Comparison of ENCODE assay signal across 8 mouse cellular contexts in the genomic region with DNA sequence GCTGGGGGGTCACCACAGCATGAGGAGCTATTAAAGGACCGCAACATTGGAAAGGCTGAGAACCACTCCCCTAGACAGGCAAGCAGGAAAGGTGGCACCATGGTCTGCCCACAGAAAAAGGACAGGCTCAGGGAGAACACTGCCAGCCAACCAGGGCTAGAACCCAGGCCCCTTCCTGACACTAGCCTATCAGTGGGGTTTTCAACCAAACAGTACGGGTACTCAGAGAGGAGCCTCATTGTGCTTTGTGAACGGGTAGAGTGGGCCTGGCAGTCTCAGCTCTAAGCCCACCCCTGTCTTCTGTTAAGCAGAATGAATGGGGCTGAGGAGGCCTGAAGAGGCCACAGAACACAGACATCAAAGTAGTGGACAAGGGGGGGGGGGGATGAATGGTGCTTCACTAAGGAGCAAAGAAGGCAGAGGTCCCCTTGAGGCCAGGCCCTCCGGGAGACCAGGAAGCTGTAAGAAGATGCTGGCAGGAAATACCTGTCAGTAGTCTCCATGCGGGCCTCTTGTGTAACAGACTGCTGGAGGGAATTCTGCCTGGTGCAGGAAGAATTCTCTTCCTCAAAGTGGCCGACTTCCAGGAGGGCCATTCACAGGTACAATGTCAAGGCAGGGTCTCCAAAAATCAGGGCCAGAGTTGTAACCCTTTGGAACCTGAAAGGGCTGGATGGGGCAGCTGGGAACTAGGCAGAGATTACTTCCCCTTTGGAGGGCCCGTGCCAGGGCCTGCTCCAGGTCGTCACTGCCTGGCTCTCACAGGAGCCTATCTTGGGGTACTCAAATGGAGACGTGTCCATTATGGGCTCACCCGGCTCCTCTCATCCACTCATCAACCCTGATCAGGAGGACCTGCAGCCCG. TPM values are rescaled to one million over a fixed set of nuclear protein-coding genes. Genes with fewer than 3 reads are reported as not detected.
DNase-seq lines count a peak whose midpoint lies in the region; ATAC-seq and TF ChIP-seq lines count a peak whose summit lies in the region.

A gene (plus strand): TSS at position 512 of the 865 bp plus-strand sequence.

- H3K9ac ChIP-seq in lung, embryonic 14.5 days, result peak within 1 kb of the TSS; percentile 81
- H3K9ac ChIP-seq in liver, embryonic 14.5 days (replicated peaks), result peak within 1 kb of the TSS; percentile 75
- peak within 1 kb of the TSS; percentile 95 for H3K9ac ChIP-seq in stomach, embryonic 16.5 days (ENCODE audit: low read length)

- TF ChIP-seq EP300 in liver, embryonic 14.5 days (IDR thresholded peaks at IDR 0.05; ENCODE audit: low read depth), result no peak

- H3K4me2 ChIP-seq in lung, embryonic 14.5 days, result peak within 1 kb of the TSS; percentile 73
- peak within 1 kb of the TSS; percentile 84 for H3K4me2 ChIP-seq in liver, embryonic 14.5 days (ENCODE audit: low read depth)
- H3K4me2 ChIP-seq in stomach, embryonic 16.5 days (ENCODE audit: low read depth, low read length), result peak within 1 kb of the TSS; percentile 66

- peak within 1 kb of the TSS; percentile 78 for H3K4me3 ChIP-seq in lung, embryonic 14.5 days (ENCODE audit: low read depth, low read length)
- peak within 1 kb of the TSS; percentile 91 for H3K4me3 ChIP-seq in bone marrow, adult 2 months (replicated peaks; ENCODE audit: control insufficient read depth, low read depth, low read length)
- H3K4me3 ChIP-seq in liver, embryonic 14.5 days (ENCODE audit: insufficient read depth in 1 of 2, low read depth in 2 of 2, low read length in 2 of 2), result peak within 1 kb of the TSS; percentile 68 to 82
- H3K4me3 ChIP-seq in stomach, embryonic 16.5 days (replicated peaks; ENCODE audit: low read length), result peak within 1 kb of the TSS; percentile 84

- peaks cover 7% of the 10 kb centered on the region; the same call in 1 of the 2 replicates for H3K36me3 ChIP-seq in lung, embryonic 14.5 days (ENCODE audit: insufficient read depth)
- H3K36me3 ChIP-seq in liver, embryonic 14.5 days (replicated peaks; ENCODE audit: control insufficient read depth, insufficient read depth, low read depth), result no peaks in the 10 kb centered on the region
- H3K36me3 ChIP-seq in stomach, embryonic 16.5 days (ENCODE audit: control insufficient read depth, insufficient read depth, low read length), result no peaks in the 10 kb centered on the region

- intact Hi-C loops in gastrocnemius, postnatal 36 days (cut with DNase I), result loop anchor here (5.0 kb wide), 2 partner anchors 47 to 248 kb away; a partner anchor contains a TSS

- no peak for TF ChIP-seq CTCF in lung, embryonic 14.5 days (IDR thresholded peaks at IDR 0.05; ENCODE audit: low read depth)
- TF ChIP-seq CTCF in bone marrow, adult 2 months (IDR thresholded peaks at IDR 0.05; ENCODE audit: control insufficient read depth, insufficient read depth, low read length), result no peak
- no peak for TF ChIP-seq CTCF in liver, embryonic 14.5 days (IDR thresholded peaks at IDR 0.05; ENCODE audit: low read depth)

- peaks cover 3% of the 10 kb centered on the region; the same call in 1 of the 2 replicates for H3K27me3 ChIP-seq in lung, embryonic 14.5 days (ENCODE audit: insufficient read depth, low read length)
- H3K27me3 ChIP-seq in liver, embryonic 14.5 days (ENCODE audit: control insufficient read depth, insufficient read depth, low read length), result no peaks in the 10 kb centered on the region
- no peaks in the 10 kb centered on the region for H3K27me3 ChIP-seq in stomach, embryonic 16.5 days (ENCODE audit: control insufficient read depth, insufficient read depth, low read length)

- ATAC-seq in lung, embryonic 14.5 days (ENCODE audit: insufficient read depth), result no peak; the same call in none of the 2 replicates
- no peak for ATAC-seq in inflammation-experienced regulatory T-cells, adult 6 months
- ATAC-seq in liver, embryonic 14.5 days (ENCODE audit: insufficient read depth), result no peak
- ATAC-seq in stomach, embryonic 16.5 days (ENCODE audit: insufficient read depth, low FRiP score), result no peak

- TF ChIP-seq POLR2A in bone marrow, adult 2 months (IDR thresholded peaks at IDR 0.05; ENCODE audit: borderline replicate concordance, control insufficient read depth, low read depth, low read length), result no peak

- 0 out of 2 replicates have a peak, but pooled peaks cover 5% of the 10 kb centered on the region for H3K4me1 ChIP-seq in lung, embryonic 14.5 days (ENCODE audit: insufficient read depth)
- H3K4me1 ChIP-seq in bone marrow, adult 2 months (ENCODE audit: control insufficient read depth, insufficient read depth, low read length), result peaks cover 5% of the 10 kb centered on the region; the same call in 1 of the 2 replicates
- peaks cover 11 to 16% of the 10 kb centered on the region in 2 experiments for H3K4me1 ChIP-seq in liver, embryonic 14.5 days (replicated peaks; ENCODE audit: control insufficient read depth in 2 of 2, insufficient read depth in 2 of 2, low read length in 1 of 2)
- H3K4me1 ChIP-seq in stomach, embryonic 16.5 days (ENCODE audit: control insufficient read depth, insufficient read depth, low read length), result peaks cover 36% of the 10 kb centered on the region

- peak; percentile 8 for DNase-seq in lung, embryonic 14.5 days
- DNase-seq in lung, postnatal 10 days, result no peak
- no peak for DNase-seq in gastrocnemius, postnatal 36 days
- DNase-seq in liver, embryonic 14.5 days (ENCODE audit: low read depth in 3 of 3, low spot score in 3 of 3), result no peak
- no peak for DNase-seq in right cerebral cortex, postnatal 36 days (ENCODE audit: low spot score in 2 of 2)

- H3K9me3 ChIP-seq in lung, embryonic 14.5 days (ENCODE audit: low read depth, low read length), result no peaks in the 10 kb centered on the region
- H3K9me3 ChIP-seq in liver, embryonic 14.5 days (ENCODE audit: control insufficient read depth, low read length), result no peaks in the 10 kb centered on the region
- no peaks in the 10 kb centered on the region for H3K9me3 ChIP-seq in stomach, embryonic 16.5 days (replicated peaks; ENCODE audit: control insufficient read depth, low read length)

- WGBS in lung, embryonic 14.5 days, result 20% methylated on average over 11 of the region's 11 CpGs
- WGBS in bone marrow, adult 2 months, result 19% methylated on average over 11 of the region's 11 CpGs
- 36% methylated on average over 11 of the region's 11 CpGs for WGBS in liver, embryonic 14.5 days (ENCODE audit: insufficient replicate concordance)
- 22% methylated on average over 11 of the region's 11 CpGs for WGBS in stomach, embryonic 16.5 days

- peak within 1 kb of the TSS; percentile 88 for H3K27ac ChIP-seq in lung, embryonic 14.5 days (ENCODE audit: low read depth)
- peak within 1 kb of the TSS; percentile 93 for H3K27ac ChIP-seq in bone marrow, adult 2 months (ENCODE audit: control insufficient read depth, insufficient read depth, low read depth, low read length, poor library complexity)
- peak within 1 kb of the TSS; percentile 24; the same call in 1 of the 2 replicates for H3K27ac ChIP-seq in liver, embryonic 14.5 days
- H3K27ac ChIP-seq in stomach, embryonic 16.5 days (ENCODE audit: low read length), result peak within 1 kb of the TSS; percentile 90

RNA-seq across cellular contexts. Expression of the gene that starts here (rescaled TPM):
- 48.6 and 51.6 TPM in 2 replicates for polyA plus RNA-seq in lung, embryonic 14.5 days (2014; fragmentation: Nextera tagmentation; extraction: Ambion mirVana)
- 26.6 and 34.8 TPM in 2 replicates for polyA plus RNA-seq in bone marrow, adult 2 months (2011; ENCODE audit: insufficient read depth, insufficient read length, low replicate concordance, missing spikeins)
- total RNA-seq in gastrocnemius, postnatal 36 days (2021), result 10 to 100 TPM; 29.5 to 29.7 TPM
- polyA plus RNA-seq in inflammation-experienced regulatory T-cells, adult 6 months (2017; shearing (Covaris generic)), result 10 to 100 TPM; 22.4 to 43.3 (median 23.9) TPM
- 8.3 and 8.4 TPM in 2 replicates for polyA plus RNA-seq in liver, embryonic 14.5 days (2012; rRNA removed)
- polyA plus RNA-seq in liver, embryonic 14.5 days (2014; fragmentation: Nextera tagmentation; extraction: Ambion mirVana), result 13.0 and 13.7 TPM in 2 replicates
- polyA plus RNA-seq in stomach, embryonic 16.5 days (2015; fragmentation: Nextera tagmentation; extraction: Ambion mirVana), result 59.9 and 70.2 TPM in 2 replicates

Comparison
In these comparisons a context has a peak if more than half of its experiments do, and no peak if none do; other contexts are left out.
1. H3K27ac ChIP-seq: peak in every context shown above with its lines; median percentile 93 in bone marrow, adult 2 months; 90 in stomach, embryonic 16.5 days; 88 in lung, embryonic 14.5 days; 24 in liver, embryonic 14.5 days.